Mouse (Mus musculus): ENCODE measurements around the gene Per2. TPM values are rescaled to one million over a fixed set of nuclear protein-coding genes. Genes with fewer than 3 reads are reported as not detected.

Gene Per2
- polyA plus RNA-seq, 1 experiment = 4.9 TPM

GRCm38 (mm10) chr1:91451547-91452084 is 7.5 kb downstream of the Per2 start:
- peaks cover 15% of the 10 kb centered on the region for H3K4me1 ChIP-seq (ENCODE audit: control insufficient read depth, insufficient read depth, low read length)
- TF ChIP-seq CTCF (IDR thresholded peaks at IDR 0.05; ENCODE audit: low read depth, low read length) (no peak), POLR2A (IDR thresholded peaks at IDR 0.05; ENCODE audit: borderline replicate concordance, low read depth, low read length) (no peak)
- H3K27ac ChIP-seq (ENCODE audit: insufficient read depth, low read depth, low read length) = no peak overlapping the region
- H3K4me3 ChIP-seq (ENCODE audit: insufficient read depth, low read length) = no peak overlapping the region

GRCm38 (mm10) chr1:91450851-91451250 is 8.3 kb downstream of the Per2 start:
- TF ChIP-seq POLR2A (IDR thresholded peaks at IDR 0.05; ENCODE audit: borderline replicate concordance, low read depth, low read length) (no peak), CTCF (IDR thresholded peaks at IDR 0.05; ENCODE audit: low read depth, low read length) (no peak)
- Histone ChIP-seq H3K4me3 (ENCODE audit: insufficient read depth, low read length) (no peak overlapping the region), H3K27ac (ENCODE audit: insufficient read depth, low read depth, low read length) (no peak overlapping the region), H3K4me1 (ENCODE audit: control insufficient read depth, insufficient read depth, low read length) (peaks cover 8% of the 10 kb centered on the region)

GRCm38 (mm10) chr1:91448688-91449087 is 10.4 kb downstream of the Per2 start:
- TF ChIP-seq POLR2A (IDR thresholded peaks at IDR 0.05; ENCODE audit: borderline replicate concordance, low read depth, low read length) (no peak), CTCF (IDR thresholded peaks at IDR 0.05; ENCODE audit: low read depth, low read length) (no peak)
- H3K27ac ChIP-seq (ENCODE audit: insufficient read depth, low read depth, low read length) = no peak overlapping the region
- no peak overlapping the region for H3K4me3 ChIP-seq (ENCODE audit: insufficient read depth, low read length)
- H3K4me1 ChIP-seq (ENCODE audit: control insufficient read depth, insufficient read depth, low read length) = no peaks in the 10 kb centered on the region

GRCm38 (mm10) chr1:91446511-91446910 is 12.6 kb downstream of the Per2 start:
- H3K4me1 ChIP-seq (ENCODE audit: control insufficient read depth, insufficient read depth, low read length) = no peaks in the 10 kb centered on the region
- H3K27ac ChIP-seq (ENCODE audit: insufficient read depth, low read depth, low read length) = no peak overlapping the region
- no peak overlapping the region for H3K4me3 ChIP-seq (ENCODE audit: insufficient read depth, low read length)
- TF ChIP-seq POLR2A (IDR thresholded peaks at IDR 0.05; ENCODE audit: borderline replicate concordance, low read depth, low read length) (no peak), CTCF (IDR thresholded peaks at IDR 0.05; ENCODE audit: low read depth, low read length) (no peak)

GRCm38 (mm10) chr1:91446060-91446459 is 13.1 kb downstream of the Per2 start:
- TF ChIP-seq CTCF (IDR thresholded peaks at IDR 0.05; ENCODE audit: low read depth, low read length) (no peak), POLR2A (IDR thresholded peaks at IDR 0.05; ENCODE audit: borderline replicate concordance, low read depth, low read length) (no peak)
- Histone ChIP-seq H3K27ac (ENCODE audit: insufficient read depth, low read depth, low read length) (no peak overlapping the region), H3K4me3 (ENCODE audit: insufficient read depth, low read length) (no peak overlapping the region), H3K4me1 (ENCODE audit: control insufficient read depth, insufficient read depth, low read length) (no peaks in the 10 kb centered on the region)

- TF ChIP-seq POLR2A (IDR thresholded peaks at IDR 0.05; ENCODE audit: borderline replicate concordance, low read depth, low read length) = no peak
- TF ChIP-seq CTCF (IDR thresholded peaks at IDR 0.05; ENCODE audit: low read depth, low read length) = no peak
- no peaks in the 10 kb centered on the region for H3K4me1 ChIP-seq (ENCODE audit: control insufficient read depth, insufficient read depth, low read length)
- no peak overlapping the region for H3K27ac ChIP-seq (ENCODE audit: insufficient read depth, low read depth, low read length)
- H3K4me3 ChIP-seq (ENCODE audit: insufficient read depth, low read length) = no peak overlapping the region
Observed at GRCm38 (mm10) chr1:91444841-91445830, 14.0 kb downstream of the Per2 start.

GRCm38 (mm10) chr1:91442350-91442990 is 16.7 kb downstream of the Per2 start:
- H3K4me3 ChIP-seq (ENCODE audit: insufficient read depth, low read length) = no peak overlapping the region
- no peak overlapping the region for H3K27ac ChIP-seq (ENCODE audit: insufficient read depth, low read depth, low read length)
- TF ChIP-seq CTCF (IDR thresholded peaks at IDR 0.05; ENCODE audit: low read depth, low read length) (no peak), POLR2A (IDR thresholded peaks at IDR 0.05; ENCODE audit: borderline replicate concordance, low read depth, low read length) (no peak)
- H3K4me1 ChIP-seq (ENCODE audit: control insufficient read depth, insufficient read depth, low read length) = no peaks in the 10 kb centered on the region

- Histone ChIP-seq H3K4me1 (ENCODE audit: control insufficient read depth, insufficient read depth, low read length) (peaks cover under 1% of the 10 kb centered on the region; the same call in 1 of the 2 replicates), H3K4me3 (ENCODE audit: insufficient read depth, low read length) (no peak overlapping the region), H3K27ac (ENCODE audit: insufficient read depth, low read depth, low read length) (no peak overlapping the region)
- no peak for TF ChIP-seq CTCF (IDR thresholded peaks at IDR 0.05; ENCODE audit: low read depth, low read length)
- no peak for TF ChIP-seq POLR2A (IDR thresholded peaks at IDR 0.05; ENCODE audit: borderline replicate concordance, low read depth, low read length)
Observed at GRCm38 (mm10) chr1:91441855-91442254, 17.3 kb downstream of the Per2 start.

GRCm38 (mm10) chr1:91439776-91440175 is 19.3 kb downstream of the Per2 start:
- no peak overlapping the region for H3K27ac ChIP-seq (ENCODE audit: insufficient read depth, low read depth, low read length)
- H3K4me1 ChIP-seq (ENCODE audit: control insufficient read depth, insufficient read depth, low read length) = peaks cover 9% of the 10 kb centered on the region
- TF ChIP-seq POLR2A (IDR thresholded peaks at IDR 0.05; ENCODE audit: borderline replicate concordance, low read depth, low read length) = no peak
- TF ChIP-seq CTCF (IDR thresholded peaks at IDR 0.05; ENCODE audit: low read depth, low read length) = no peak
- H3K4me3 ChIP-seq (ENCODE audit: insufficient read depth, low read length) = no peak overlapping the region
